Mouse (Mus musculus): ENCODE data around the gene Ascl1. TPM values are rescaled to one million over a fixed set of nuclear protein-coding genes. Genes with fewer than 3 reads are reported as not detected.
A peak's percentile ranks its signal among the peaks of the same experiment; 100 is the strongest.

Gene Ascl1
- polyA plus RNA-seq, 1 experiment from 2014 or later: 2.4 TPM

GRCm38 (mm10) chr10:87501659-87502042, 8.2 kb upstream of the Ascl1 start:
- no peaks in the 10 kb centered on the region for H3K36me3 ChIP-seq (ENCODE audit: control insufficient read depth, insufficient read depth, low read length)
- H3K27me3 ChIP-seq (replicated peaks; ENCODE audit: control insufficient read depth, insufficient read depth, low read length): peaks cover 61% of the 10 kb centered on the region
- peak overlapping the region; percentile 5; the same call in 1 of the 2 replicates for H3K4me2 ChIP-seq (ENCODE audit: low read depth, low read length)
- H3K4me1 ChIP-seq (ENCODE audit: control insufficient read depth, insufficient read depth, low read length): no peaks in the 10 kb centered on the region
- 0 out of 2 replicates have a peak, but pooled peaks have one; percentile 74 for ATAC-seq (ENCODE audit: low read depth)
- no peak overlapping the region for H3K4me3 ChIP-seq (ENCODE audit: low read depth, low read length)
- WGBS: 15% methylated on average over 7 of the region's 7 CpGs
- no peak overlapping the region for H3K9ac ChIP-seq (ENCODE audit: low read depth, low read length)
- H3K9me3 ChIP-seq (ENCODE audit: control insufficient read depth, low read length): no peaks in the 10 kb centered on the region
- DNase-seq (ENCODE audit: low spot score): peak; percentile 15
- H3K27ac ChIP-seq (replicated peaks; ENCODE audit: low read depth, low read length): no peak overlapping the region

DNA sequence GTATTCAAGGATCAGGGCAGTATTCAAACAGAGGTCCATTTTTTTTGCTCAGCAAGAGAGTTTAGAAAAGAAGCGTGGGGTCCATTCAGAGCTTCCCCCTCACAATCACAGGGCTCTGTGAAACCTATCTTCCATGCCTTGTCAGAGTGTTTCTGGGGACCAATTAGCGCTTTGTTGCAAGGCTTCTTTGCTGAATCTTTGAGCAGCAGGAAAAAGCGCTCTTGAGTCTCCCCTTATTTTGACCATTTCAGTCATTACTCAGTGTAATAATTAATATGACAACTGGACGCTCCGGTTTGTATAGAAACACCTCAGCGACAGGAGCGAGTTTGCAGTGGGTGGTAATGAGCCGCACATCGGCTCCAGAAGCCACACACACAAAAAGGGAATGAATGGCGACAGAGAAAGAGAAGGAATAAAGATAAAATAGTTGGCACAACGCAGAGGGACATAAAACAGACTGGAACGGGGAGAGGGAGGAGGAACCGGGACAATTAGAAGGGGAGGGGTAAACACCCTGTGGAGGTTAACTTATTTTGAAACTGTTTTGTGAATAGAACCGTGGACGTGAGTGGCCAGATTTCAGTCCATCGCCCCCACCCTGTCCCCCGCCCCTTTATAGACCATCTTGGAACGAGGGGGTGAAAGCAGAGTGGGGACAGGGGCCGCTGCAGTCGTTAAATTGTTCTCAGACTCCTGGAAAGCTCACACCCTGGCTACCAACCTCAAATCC, 7.6 kb upstream of the Ascl1 start:
- no peak overlapping the region for H3K27ac ChIP-seq (replicated peaks; ENCODE audit: low read depth, low read length)
- H3K36me3 ChIP-seq (ENCODE audit: control insufficient read depth, insufficient read depth, low read length): no peaks in the 10 kb centered on the region
- peaks cover 64% of the 10 kb centered on the region for H3K27me3 ChIP-seq (replicated peaks; ENCODE audit: control insufficient read depth, insufficient read depth, low read length)
- no peak overlapping the region for H3K9ac ChIP-seq (ENCODE audit: low read depth, low read length)
- WGBS: 15% methylated on average over 20 of the region's 20 CpGs
- H3K4me2 ChIP-seq (ENCODE audit: low read depth, low read length): peak overlapping the region; percentile 5; the same call in 1 of the 2 replicates
- ATAC-seq (ENCODE audit: low read depth) (peak; percentile 33; the same call in 1 of the 2 replicates), DNase-seq (ENCODE audit: low spot score) (peak; percentile 57)
- H3K4me3 ChIP-seq (ENCODE audit: low read depth, low read length): no peak overlapping the region
- H3K9me3 ChIP-seq (ENCODE audit: control insufficient read depth, low read length): peaks cover 2% of the 10 kb centered on the region; the same call in 1 of the 2 replicates
- no peaks in the 10 kb centered on the region for H3K4me1 ChIP-seq (ENCODE audit: control insufficient read depth, insufficient read depth, low read length)

GRCm38 (mm10) chr10:87497056-87497455, 3.6 kb upstream of the Ascl1 start:
- WGBS: 92% methylated on average over 2 of the region's 2 CpGs
- Histone ChIP-seq H3K4me1 (ENCODE audit: control insufficient read depth, insufficient read depth, low read length) (peaks cover 9% of the 10 kb centered on the region), H3K9ac (ENCODE audit: low read depth, low read length) (no peak overlapping the region), H3K27me3 (replicated peaks; ENCODE audit: control insufficient read depth, insufficient read depth, low read length) (peaks cover 86% of the 10 kb centered on the region), H3K4me3 (ENCODE audit: low read depth, low read length) (no peak overlapping the region), H3K36me3 (ENCODE audit: control insufficient read depth, insufficient read depth, low read length) (no peaks in the 10 kb centered on the region), H3K4me2 (ENCODE audit: low read depth, low read length) (no peak overlapping the region), H3K9me3 (ENCODE audit: control insufficient read depth, low read length) (peaks cover 5% of the 10 kb centered on the region; the same call in 1 of the 2 replicates), H3K27ac (replicated peaks; ENCODE audit: low read depth, low read length) (no peak overlapping the region)
- ATAC-seq (ENCODE audit: low read depth) (no peak), DNase-seq (ENCODE audit: low spot score) (no peak)

DNA sequence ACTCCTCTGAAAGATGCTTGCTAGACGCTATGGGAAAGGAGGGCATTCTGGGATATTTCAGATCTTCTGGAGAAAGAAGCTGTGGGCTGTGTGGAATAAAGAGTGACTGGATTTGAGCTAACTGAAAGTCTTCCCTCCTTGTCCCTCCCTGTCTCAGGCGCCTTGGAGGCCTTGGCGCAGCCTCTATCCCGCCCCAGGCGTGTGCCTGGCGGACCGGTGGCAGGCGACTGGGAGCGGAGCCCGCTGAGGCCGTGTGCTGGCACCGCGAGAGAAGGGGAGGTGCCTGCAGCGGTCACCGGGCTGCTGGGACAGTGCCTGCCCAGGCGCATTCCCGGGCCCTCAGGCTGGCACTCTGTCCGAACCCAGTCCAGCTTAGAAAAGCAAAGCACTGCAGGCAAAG, 1.1 kb upstream of the Ascl1 start:
- H3K27me3 ChIP-seq (replicated peaks; ENCODE audit: control insufficient read depth, insufficient read depth, low read length): peaks cover 85% of the 10 kb centered on the region
- WGBS: 2% methylated on average over 10 of the region's 18 CpGs
- H3K9ac ChIP-seq (ENCODE audit: low read depth, low read length): no peak overlapping the region
- H3K36me3 ChIP-seq (ENCODE audit: control insufficient read depth, insufficient read depth, low read length): no peaks in the 10 kb centered on the region
- H3K4me3 ChIP-seq (ENCODE audit: low read depth, low read length): peak overlapping the region; percentile 63
- ATAC-seq (ENCODE audit: low read depth) (0 out of 2 replicates have a peak, but pooled peaks have one; percentile 27), DNase-seq (ENCODE audit: low spot score) (no peak)
- H3K4me1 ChIP-seq (ENCODE audit: control insufficient read depth, insufficient read depth, low read length): peaks cover 9% of the 10 kb centered on the region
- peak overlapping the region; percentile 88 for H3K4me2 ChIP-seq (ENCODE audit: low read depth, low read length)
- H3K27ac ChIP-seq (replicated peaks; ENCODE audit: low read depth, low read length): no peak overlapping the region
- H3K9me3 ChIP-seq (ENCODE audit: control insufficient read depth, low read length): peaks cover 5% of the 10 kb centered on the region; the same call in 1 of the 2 replicates

DNA sequence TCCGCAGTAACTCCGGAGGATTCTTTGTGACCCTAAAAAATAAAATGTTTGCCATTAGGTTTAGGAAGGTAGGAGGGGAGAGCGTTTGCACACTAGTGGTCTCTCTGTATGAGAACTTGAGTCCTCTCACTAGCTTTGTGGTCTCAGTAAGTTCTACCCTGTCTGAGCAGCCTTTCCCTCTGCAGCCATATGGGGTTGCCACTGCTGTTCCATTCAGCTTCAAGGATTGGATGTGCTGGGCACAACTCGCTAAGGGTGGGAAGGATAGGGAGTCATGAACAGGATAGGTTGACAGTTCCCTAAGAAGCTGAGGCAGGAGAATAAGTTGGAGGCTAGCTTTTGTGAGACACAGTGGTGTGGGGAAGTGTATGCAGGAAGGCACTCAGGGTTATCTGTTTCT, 716 bp upstream of the Ascl1 start:
- Histone ChIP-seq H3K4me1 (ENCODE audit: control insufficient read depth, insufficient read depth, low read length) (peaks cover 9% of the 10 kb centered on the region), H3K36me3 (ENCODE audit: control insufficient read depth, insufficient read depth, low read length) (no peaks in the 10 kb centered on the region), H3K27me3 (replicated peaks; ENCODE audit: control insufficient read depth, insufficient read depth, low read length) (peaks cover 89% of the 10 kb centered on the region), H3K9ac (ENCODE audit: low read depth, low read length) (no peak overlapping the region), H3K27ac (replicated peaks; ENCODE audit: low read depth, low read length) (no peak overlapping the region), H3K9me3 (ENCODE audit: control insufficient read depth, low read length) (peaks cover 5% of the 10 kb centered on the region; the same call in 1 of the 2 replicates), H3K4me2 (ENCODE audit: low read depth, low read length) (peak overlapping the region; percentile 88), H3K4me3 (ENCODE audit: low read depth, low read length) (peak overlapping the region; percentile 63)
- DNase-seq (ENCODE audit: low spot score) (no peak), ATAC-seq (ENCODE audit: low read depth) (no peak)
- WGBS: 2% methylated on average over 4 of the region's 4 CpGs

DNA sequence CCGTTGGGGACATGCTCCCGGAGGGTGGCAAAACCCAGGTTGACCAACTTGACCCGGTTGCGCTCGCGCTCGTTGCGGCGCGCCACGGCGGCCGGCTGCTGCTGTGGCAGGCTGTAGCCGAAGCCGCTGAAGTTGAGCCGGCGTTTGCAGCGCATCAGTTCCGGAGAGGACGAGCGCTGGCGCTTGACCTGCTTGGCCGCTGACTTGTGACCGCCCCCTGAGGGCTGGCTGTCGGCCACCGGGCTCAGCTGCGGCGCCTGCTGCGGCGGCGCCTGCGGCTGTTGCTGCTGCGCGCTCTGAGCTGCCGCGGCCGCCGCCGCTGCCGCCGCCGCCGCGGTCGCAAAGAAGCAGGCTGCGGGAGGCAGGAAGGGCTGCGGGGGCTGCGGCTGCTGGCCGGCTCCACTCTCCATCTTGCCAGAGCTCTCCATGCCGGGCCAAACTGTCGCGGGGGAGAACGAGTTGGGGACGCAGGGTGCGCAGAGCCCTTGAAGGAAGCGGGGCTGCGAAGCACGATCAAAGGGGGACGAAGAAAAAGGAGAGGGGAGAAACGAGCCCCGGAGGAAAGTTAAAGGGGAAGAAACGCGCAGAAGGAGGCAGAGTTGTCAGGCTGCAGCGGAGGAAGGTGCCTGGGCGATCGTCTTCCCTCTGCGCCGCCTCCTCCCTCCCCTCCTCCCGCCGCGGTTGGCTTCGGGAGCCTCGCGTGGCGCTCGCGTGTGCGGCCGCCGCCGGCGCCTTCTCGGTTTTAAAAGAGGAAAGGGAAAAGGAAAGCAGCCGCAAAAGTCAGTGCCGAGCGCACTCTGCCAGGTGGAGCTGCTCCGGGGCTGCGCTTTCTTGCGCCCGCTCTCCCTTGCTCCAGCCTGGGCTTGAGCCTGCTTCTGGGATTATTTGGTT, 554 bp downstream of the Ascl1 start:
- Histone ChIP-seq H3K9me3 (ENCODE audit: control insufficient read depth, low read length) (peaks cover 5% of the 10 kb centered on the region; the same call in 1 of the 2 replicates), H3K9ac (ENCODE audit: low read depth, low read length) (peak overlapping the region; percentile 55), H3K4me2 (ENCODE audit: low read depth, low read length) (peak overlapping the region; percentile 88), H3K27me3 (replicated peaks; ENCODE audit: control insufficient read depth, insufficient read depth, low read length) (peaks cover 90% of the 10 kb centered on the region), H3K27ac (replicated peaks; ENCODE audit: low read depth, low read length) (no peak overlapping the region), H3K36me3 (ENCODE audit: control insufficient read depth, insufficient read depth, low read length) (no peaks in the 10 kb centered on the region), H3K4me1 (ENCODE audit: control insufficient read depth, insufficient read depth, low read length) (peaks cover 9% of the 10 kb centered on the region), H3K4me3 (ENCODE audit: low read depth, low read length) (peak overlapping the region; percentile 63)
- DNase-seq (ENCODE audit: low spot score) (peak; percentile 67), ATAC-seq (ENCODE audit: low read depth) (peak; percentile 31)
- WGBS: under 1% methylated on average over 45 of the region's 90 CpGs

- peaks cover 9% of the 10 kb centered on the region for H3K4me1 ChIP-seq (ENCODE audit: control insufficient read depth, insufficient read depth, low read length)
- peak overlapping the region; percentile 88 for H3K4me2 ChIP-seq (ENCODE audit: low read depth, low read length)
- peaks cover 93% of the 10 kb centered on the region for H3K27me3 ChIP-seq (replicated peaks; ENCODE audit: control insufficient read depth, insufficient read depth, low read length)
- H3K36me3 ChIP-seq (ENCODE audit: control insufficient read depth, insufficient read depth, low read length): no peaks in the 10 kb centered on the region
- peak overlapping the region; percentile 63 for H3K4me3 ChIP-seq (ENCODE audit: low read depth, low read length)
- H3K9me3 ChIP-seq (ENCODE audit: control insufficient read depth, low read length): peaks cover 5% of the 10 kb centered on the region; the same call in 1 of the 2 replicates
- DNase-seq (ENCODE audit: low spot score) (no peak), ATAC-seq (ENCODE audit: low read depth) (no peak)
- WGBS: under 1% methylated on average over 25 of the region's 26 CpGs
- peak overlapping the region; percentile 55 for H3K9ac ChIP-seq (ENCODE audit: low read depth, low read length)
- H3K27ac ChIP-seq (replicated peaks; ENCODE audit: low read depth, low read length): no peak overlapping the region
These were observed 1.2 kb downstream of the Ascl1 start for GRCm38 (mm10) chr10:87492332-87492660.

GRCm38 (mm10) chr10:87491485-87492040, 1.9 kb downstream of the Ascl1 start:
- Histone ChIP-seq H3K4me1 (ENCODE audit: control insufficient read depth, insufficient read depth, low read length) (peaks cover 9% of the 10 kb centered on the region), H3K27ac (replicated peaks; ENCODE audit: low read depth, low read length) (no peak overlapping the region), H3K36me3 (ENCODE audit: control insufficient read depth, insufficient read depth, low read length) (no peaks in the 10 kb centered on the region), H3K4me3 (ENCODE audit: low read depth, low read length) (peak overlapping the region; percentile 63; the same call in 1 of the 2 replicates), H3K9me3 (ENCODE audit: control insufficient read depth, low read length) (peaks cover 5% of the 10 kb centered on the region; the same call in 1 of the 2 replicates), H3K4me2 (ENCODE audit: low read depth, low read length) (peak overlapping the region; percentile 16), H3K9ac (ENCODE audit: low read depth, low read length) (no peak overlapping the region), H3K27me3 (replicated peaks; ENCODE audit: control insufficient read depth, insufficient read depth, low read length) (peaks cover 95% of the 10 kb centered on the region)
- peak; percentile 24 for DNase-seq (ENCODE audit: low spot score)
- ATAC-seq (ENCODE audit: low read depth): no peak
- 0% methylated on average over 11 of the region's 11 CpGs for WGBS
